ENCODE assay signal across 8 mouse cellular contexts in genomic region chr6:134829786-134830700, GRCm38 (mm10). TPM values are rescaled to one million over a fixed set of nuclear protein-coding genes. Genes with fewer than 3 reads are reported as not detected.
A peak's percentile ranks its signal among the peaks of the same experiment; 100 is the strongest.
DNase-seq lines count a peak whose midpoint lies in the region; ATAC-seq and TF ChIP-seq lines count a peak whose summit lies in the region.

Crebl2 (plus strand) TSS chr6:134830154.

- DNase-seq in CD8-positive naive resting alpha-beta T cell, adult 2 months (ENCODE audit: low read depth in 2 of 2, low spot score in 2 of 2): peak; percentile 95 to 97
- peak; percentile 93 for DNase-seq in c-Kit-positive CD71-negative TER-119-negative erythroid progenitor cells, embryonic 14.5 days (ENCODE audit: low read depth)
- peak; percentile 95 for DNase-seq in forebrain, embryonic 10.5 days (ENCODE audit: extremely low spot score, low spot score)
- peak; percentile 100 for DNase-seq in kidney, postnatal 25 days
- peak; percentile 98 to 99 (median 98) for DNase-seq in liver, embryonic 14.5 days (ENCODE audit: low read depth in 3 of 3, low spot score in 3 of 3)
- peak; percentile 98 for DNase-seq in neural tube, embryonic 11.5 days (ENCODE audit: low spot score)
- DNase-seq in stomach, postnatal 0 days (ENCODE audit: low spot score): peak; percentile 100

- H3K9me3 ChIP-seq in forebrain, embryonic 10.5 days: no peaks in the 10 kb centered on the region
- H3K9me3 ChIP-seq in heart, embryonic 15.5 days (replicated peaks): no peaks in the 10 kb centered on the region
- no peaks in the 10 kb centered on the region for H3K9me3 ChIP-seq in liver, embryonic 14.5 days (ENCODE audit: control insufficient read depth, low read length)
- H3K9me3 ChIP-seq in neural tube, embryonic 11.5 days (ENCODE audit: control insufficient read depth, low read length): no peaks in the 10 kb centered on the region
- H3K9me3 ChIP-seq in stomach, postnatal 0 days (ENCODE audit: control insufficient read depth, low read length): no peaks in the 10 kb centered on the region

- TF ChIP-seq CTCF in liver, embryonic 14.5 days (IDR thresholded peaks at IDR 0.05; ENCODE audit: low read depth): peak; percentile 41
- TF ChIP-seq CTCF in stomach, postnatal 0 days (IDR thresholded peaks at IDR 0.05; ENCODE audit: low read depth): peak; percentile 61

- peak; percentile 97 for ATAC-seq in heart, embryonic 15.5 days (replicated peaks; ENCODE audit: insufficient number of reproducible peaks, insufficient read depth, low FRiP score, low read depth)
- peak; percentile 97 for ATAC-seq in liver, embryonic 14.5 days (ENCODE audit: insufficient read depth)
- ATAC-seq in neural tube, embryonic 11.5 days (ENCODE audit: insufficient read depth, low FRiP score, low TSS enrichment): peak; percentile 97
- ATAC-seq in stomach, postnatal 0 days (ENCODE audit: low FRiP score, low TSS enrichment): peak; percentile 97

- H3K36me3 ChIP-seq in forebrain, embryonic 10.5 days (replicated peaks): no peaks in the 10 kb centered on the region
- no peaks in the 10 kb centered on the region for H3K36me3 ChIP-seq in heart, embryonic 15.5 days
- no peaks in the 10 kb centered on the region for H3K36me3 ChIP-seq in liver, embryonic 14.5 days (replicated peaks; ENCODE audit: control insufficient read depth, insufficient read depth, low read depth)
- H3K36me3 ChIP-seq in neural tube, embryonic 11.5 days (ENCODE audit: control insufficient read depth, insufficient read depth, low read length): no peaks in the 10 kb centered on the region
- H3K36me3 ChIP-seq in stomach, postnatal 0 days (ENCODE audit: control insufficient read depth, insufficient read depth, low read length): no peaks in the 10 kb centered on the region

- H3K4me3 ChIP-seq in forebrain, embryonic 10.5 days: peak within 1 kb of the TSS; percentile 78
- H3K4me3 ChIP-seq in heart, embryonic 15.5 days: peak within 1 kb of the TSS; percentile 79
- H3K4me3 ChIP-seq in liver, embryonic 14.5 days (ENCODE audit: insufficient read depth in 1 of 2, low read depth in 2 of 2, low read length in 2 of 2): peak within 1 kb of the TSS; percentile 90 to 93
- peak within 1 kb of the TSS; percentile 46 for H3K4me3 ChIP-seq in neural tube, embryonic 11.5 days (ENCODE audit: low read depth, low read length)
- peak within 1 kb of the TSS; percentile 63 for H3K4me3 ChIP-seq in stomach, postnatal 0 days (ENCODE audit: low read depth, low read length)

- WGBS in forebrain, embryonic 10.5 days: 0% methylated on average over 56 of the region's 58 CpGs
- WGBS in heart, embryonic 15.5 days: under 1% methylated on average over 58 of the region's 58 CpGs
- WGBS in liver, embryonic 14.5 days (ENCODE audit: insufficient replicate concordance): under 1% methylated on average over 55 of the region's 58 CpGs
- under 1% methylated on average over 57 of the region's 58 CpGs for WGBS in neural tube, embryonic 11.5 days
- under 1% methylated on average over 52 of the region's 58 CpGs for WGBS in stomach, postnatal 0 days

- peak within 1 kb of the TSS; percentile 70 for H3K9ac ChIP-seq in heart, embryonic 15.5 days
- peak within 1 kb of the TSS; percentile 96 for H3K9ac ChIP-seq in liver, embryonic 14.5 days (replicated peaks)
- peak within 1 kb of the TSS; percentile 64 for H3K9ac ChIP-seq in neural tube, embryonic 11.5 days (ENCODE audit: low read length)
- H3K9ac ChIP-seq in stomach, postnatal 0 days (ENCODE audit: low read length): peak within 1 kb of the TSS; percentile 79

- peaks cover 20% of the 10 kb centered on the region for H3K4me1 ChIP-seq in forebrain, embryonic 10.5 days
- peaks cover 10% of the 10 kb centered on the region for H3K4me1 ChIP-seq in heart, embryonic 15.5 days (replicated peaks)
- H3K4me1 ChIP-seq in liver, embryonic 14.5 days (replicated peaks; ENCODE audit: control insufficient read depth in 2 of 2, insufficient read depth in 2 of 2, low read length in 1 of 2): peaks cover 26 to 34% of the 10 kb centered on the region in 2 experiments
- no peaks in the 10 kb centered on the region; the same call in 1 of the 2 replicates for H3K4me1 ChIP-seq in neural tube, embryonic 11.5 days (ENCODE audit: control insufficient read depth, insufficient read depth, low read length)
- no peaks in the 10 kb centered on the region for H3K4me1 ChIP-seq in stomach, postnatal 0 days (replicated peaks; ENCODE audit: control insufficient read depth, insufficient read depth)

- peak within 1 kb of the TSS; percentile 76 for H3K4me2 ChIP-seq in heart, embryonic 15.5 days
- peak within 1 kb of the TSS; percentile 98 for H3K4me2 ChIP-seq in liver, embryonic 14.5 days (ENCODE audit: low read depth)
- H3K4me2 ChIP-seq in neural tube, embryonic 11.5 days (ENCODE audit: low read depth): peak within 1 kb of the TSS; percentile 76
- peak within 1 kb of the TSS; percentile 67 for H3K4me2 ChIP-seq in stomach, postnatal 0 days (replicated peaks; ENCODE audit: low read depth)

- 0 out of 2 replicates have a peak, but pooled peaks cover 7% of the 10 kb centered on the region for H3K27me3 ChIP-seq in forebrain, embryonic 10.5 days (ENCODE audit: poor library complexity, severe bottlenecking)
- no peaks in the 10 kb centered on the region for H3K27me3 ChIP-seq in heart, embryonic 15.5 days
- no peaks in the 10 kb centered on the region for H3K27me3 ChIP-seq in liver, embryonic 14.5 days (ENCODE audit: control insufficient read depth, insufficient read depth, low read length)
- H3K27me3 ChIP-seq in neural tube, embryonic 11.5 days (ENCODE audit: control insufficient read depth, insufficient read depth, low read length): no peaks in the 10 kb centered on the region
- H3K27me3 ChIP-seq in stomach, postnatal 0 days (ENCODE audit: control insufficient read depth, insufficient read depth, low read length): no peaks in the 10 kb centered on the region

- no peak for TF ChIP-seq EP300 in liver, embryonic 14.5 days (IDR thresholded peaks at IDR 0.05; ENCODE audit: low read depth)
- no peak for TF ChIP-seq EP300 in stomach, postnatal 0 days (optimal IDR thresholded peaks at IDR 0.05)

- peak within 1 kb of the TSS; percentile 89 for H3K27ac ChIP-seq in forebrain, embryonic 10.5 days
- peak within 1 kb of the TSS; percentile 97 for H3K27ac ChIP-seq in heart, embryonic 15.5 days
- peak within 1 kb of the TSS; percentile 86 for H3K27ac ChIP-seq in liver, embryonic 14.5 days
- H3K27ac ChIP-seq in neural tube, embryonic 11.5 days (ENCODE audit: low read depth, low read length): peak within 1 kb of the TSS; percentile 75
- H3K27ac ChIP-seq in stomach, postnatal 0 days (replicated peaks): peak within 1 kb of the TSS; percentile 97

RNA-seq across cellular contexts. Expression of gene Crebl2, which starts in this region (rescaled TPM):
- 0.86 and 1.1 TPM in 2 replicates for polyA plus RNA-seq in forebrain, embryonic 10.5 days (2016; fragmentation: Nextera tagmentation; extraction: Ambion mirVana)
- polyA plus RNA-seq in heart, embryonic 15.5 days (2015; fragmentation: Nextera tagmentation; extraction: Ambion mirVana): 2.2 and 2.5 TPM in 2 replicates
- 2.3 and 2.9 TPM in 2 replicates for polyA plus RNA-seq in liver, embryonic 14.5 days (2012; rRNA removed)
- 1.1 and 1.6 TPM in 2 replicates for polyA plus RNA-seq in liver, embryonic 14.5 days (2014; fragmentation: Nextera tagmentation; extraction: Ambion mirVana)
- 1.1 and 1.5 TPM in 2 replicates for polyA plus RNA-seq in neural tube, embryonic 11.5 days (2014; fragmentation: Nextera tagmentation; extraction: Ambion mirVana)
- polyA plus RNA-seq in stomach, postnatal 0 days (2015; fragmentation: Nextera tagmentation; extraction: Ambion mirVana): 4.3 and 4.7 TPM in 2 replicates

Comparison
In these comparisons a context has a peak if more than half of its experiments do, and no peak if none do; other contexts are left out.
1. Peak in every context shown above with its lines: DNase-seq, ATAC-seq, H3K4me3 ChIP-seq and H3K27ac ChIP-seq.